Mouse (Mus musculus) kidney, postnatal 0 days (tissue): ENCODE results near the gene Qrich2. TPM values are rescaled to one million over a fixed set of nuclear protein-coding genes. Genes with fewer than 3 reads are reported as not detected.
"Not testable (repeated sequence)": the region's sequence is repeated elsewhere in the genome, so short reads cannot be mapped to it uniquely, and the experiment has no call there.

ENCODE experiments used
- ATAC-seq: fragments of 200-750 bp; cut with Nextera tagmentation; replicated peaks from 2 replicates; pipeline ENCODE4 v1.8.0; 2017; ENCODE audit warnings: low read depth, moderate number of reproducible peaks, moderate TSS enrichment, moderate library complexity; ENCODE audit not compliant: low FRiP score
- DNase-seq: peaks from one replicate; pipeline ENCODE4 v3.0.0-alpha.2; 2016; ENCODE audit warnings: low spot score
- H3K27ac ChIP-seq: fragments of 300-500 bp; sonication (generic); 2 replicates; pipeline ENCODE4 v1.5.1; 2014; ENCODE audit warnings: mild to moderate bottlenecking
- H3K27me3 ChIP-seq: fragments of 300-500 bp; sonication (generic); 2 replicates; pipeline ENCODE4 v1.6.1; 2014; ENCODE audit warnings: low read length, mixed read lengths; ENCODE audit not compliant: insufficient read depth
- H3K36me3 ChIP-seq: fragments of 300-500 bp; sonication (generic); 2 replicates; pipeline ENCODE4 v1.6.1; 2014; ENCODE audit warnings: low read length, mixed read lengths; ENCODE audit not compliant: insufficient read depth
- H3K4me1 ChIP-seq: fragments of 300-500 bp; sonication (generic); replicated peaks from 2 replicates; pipeline ENCODE4 v1.6.1; 2014; ENCODE audit warnings: antibody characterized with exemption, low read length, mixed read lengths; ENCODE audit not compliant: insufficient read depth
- H3K4me2 ChIP-seq: fragments of 300-500 bp; sonication (generic); 2 replicates; pipeline ENCODE4 v1.6.1; 2014; ENCODE audit warnings: mild to moderate bottlenecking, low read length, moderate library complexity, mixed read lengths
- H3K4me3 ChIP-seq: fragments of 300-500 bp; sonication (generic); replicated peaks from 2 replicates; pipeline ENCODE4 v1.5.1; 2014; ENCODE audit warnings: low read depth, low read length
- H3K9ac ChIP-seq: fragments of 300-500 bp; sonication (generic); 2 replicates; pipeline ENCODE4 v1.6.1; 2014; ENCODE audit warnings: low read depth, low read length
- H3K9me3 ChIP-seq: fragments of 300-500 bp; sonication (generic); replicated peaks from 2 replicates; pipeline ENCODE4 v1.6.1; 2016; ENCODE audit warnings: low read length, inconsistent platforms, mixed read lengths
- CTCF ChIP-seq: IDR thresholded peaks from 2 replicates; pipeline ENCODE4 v1.5.1; 2016; ENCODE audit warnings: antibody characterized with exemption, low read depth, mild to moderate bottlenecking, moderate library complexity
- WGBS: fragments of 180-500 bp; shearing (Covaris S2); extraction: QIAGEN DNeasy Blood & Tissue Kit; methylation state at CpG from one replicate; pipeline ENCODE4 v1.1.7; 2014; 5-methylcytosine and 5-hydroxymethylcytosine counted together
- polyA plus RNA-seq: library from polyadenylated mRNA; unstranded; fragments of >200 nt; fragmentation: Nextera tagmentation; extraction: Ambion mirVana; gene quantifications from 2 replicates; pipeline ENCODE4 v1.2.1, GENCODE M21; 2015

Gene Qrich2
- polyA plus RNA-seq, 1 experiment from 2014 or later, result 0.24 TPM

- Histone ChIP-seq H3K4me2 (peak overlapping the region; percentile 45), H3K9me3 (no peaks in the 10 kb centered on the region), H3K4me1 (0 out of 2 replicates have a peak, but pooled peaks cover 3% of the 10 kb centered on the region), H3K9ac (peak overlapping the region; percentile 40), H3K4me3 (peak overlapping the region; percentile 13; the same call in 1 of the 2 replicates), H3K27ac (no peak overlapping the region), H3K36me3 (no peaks in the 10 kb centered on the region), H3K27me3 (no peaks in the 10 kb centered on the region)
- no peak for ATAC-seq
- no peak for TF ChIP-seq CTCF
- no peak for DNase-seq
- WGBS, result 23% methylated on average over 34 of the region's 34 CpGs
Measured at GRCm38 (mm10) chr11:116498596-116498995, 32.6 kb upstream of the Qrich2 start.

- TF ChIP-seq CTCF, result no peak
- DNase-seq (no peak), ATAC-seq (no peak)
- Histone ChIP-seq H3K9ac (no peak overlapping the region), H3K4me2 (no peak overlapping the region), H3K27ac (no peak overlapping the region), H3K27me3 (no peaks in the 10 kb centered on the region), H3K9me3 (no peaks in the 10 kb centered on the region), H3K36me3 (no peaks in the 10 kb centered on the region), H3K4me1 (0 out of 2 replicates have a peak, but pooled peaks cover 3% of the 10 kb centered on the region), H3K4me3 (no peak overlapping the region)
- 82% methylated on average over 4 of the region's 4 CpGs for WGBS
Measured at GRCm38 (mm10) chr11:116497313-116497712, 31.3 kb upstream of the Qrich2 start.

- 25% methylated on average over 13 of the region's 13 CpGs for WGBS
- ATAC-seq, result no peak
- H3K4me3 ChIP-seq, result no peak overlapping the region
Measured at GRCm38 (mm10) chr11:116494474-116495174, 28.6 kb upstream of the Qrich2 start.

GRCm38 (mm10) chr11:116493795-116494252, 27.8 kb upstream of the Qrich2 start, which contains the start of gene Prpsap1:
Gene Prpsap1, minus strand, starts transcription at chr11:116494202.
- Histone ChIP-seq H3K36me3 (no peaks in the 10 kb centered on the region), H3K4me2 (no peak within 1 kb of the TSS), H3K4me1 (peaks cover 6% of the 10 kb centered on the region), H3K9me3 (no peaks in the 10 kb centered on the region), H3K4me3 (no peak within 1 kb of the TSS), H3K27ac (peak within 1 kb of the TSS; percentile 85), H3K27me3 (no peaks in the 10 kb centered on the region), H3K9ac (no peak within 1 kb of the TSS)
- WGBS, result 24% methylated on average over 4 of the region's 4 CpGs
- ATAC-seq, result no peak
- peak; percentile 76 for TF ChIP-seq CTCF
- peak; percentile 79 for DNase-seq

More at GRCm38 (mm10) chr11:116494474-116495174, 28.6 kb upstream of the Qrich2 start:
- H3K27ac ChIP-seq, result peak overlapping the region; percentile 85
- DNase-seq, result peak; percentile 92
- peaks cover 6% of the 10 kb centered on the region; the same call in 1 of the 2 replicates for H3K4me1 ChIP-seq
- H3K27me3 ChIP-seq, result no peaks in the 10 kb centered on the region
- H3K36me3 ChIP-seq, result no peaks in the 10 kb centered on the region
- H3K9ac ChIP-seq, result no peak overlapping the region
- H3K9me3 ChIP-seq, result no peaks in the 10 kb centered on the region
- no peak overlapping the region for H3K4me2 ChIP-seq
- TF ChIP-seq CTCF, result no peak

GRCm38 (mm10) chr11:116493191-116493590, 27.1 kb upstream of the Qrich2 start:
- TF ChIP-seq CTCF, result no peak
- no peaks in the 10 kb centered on the region for H3K36me3 ChIP-seq
- no peak overlapping the region for H3K4me2 ChIP-seq
- no peak for DNase-seq
- H3K27ac ChIP-seq, result no peak overlapping the region
- no peak overlapping the region for H3K9ac ChIP-seq
- no peaks in the 10 kb centered on the region for H3K9me3 ChIP-seq
- no peaks in the 10 kb centered on the region for H3K27me3 ChIP-seq
- WGBS, result 69% methylated on average over 5 of the region's 5 CpGs
- H3K4me3 ChIP-seq, result no peak overlapping the region
- peaks cover 6% of the 10 kb centered on the region for H3K4me1 ChIP-seq
- no peak for ATAC-seq

- not testable (repeated sequence) for H3K9me3 ChIP-seq, H3K36me3 ChIP-seq, ATAC-seq, DNase-seq, H3K27me3 ChIP-seq, H3K9ac ChIP-seq, H3K4me1 ChIP-seq, H3K4me2 ChIP-seq, H3K27ac ChIP-seq, H3K4me3 ChIP-seq
- 43% methylated on average over 1 of the region's 1 CpGs for WGBS
Measured at GRCm38 (mm10) chr11:116492507-116492906, 26.5 kb upstream of the Qrich2 start.
